Mouse (Mus musculus) hindbrain, embryonic 13.5 days (tissue): ENCODE measurements around the gene Syne3. TPM values are rescaled to one million over a fixed set of nuclear protein-coding genes. Genes with fewer than 3 reads are reported as not detected.
A peak's percentile ranks its signal among the peaks of the same experiment; 100 is the strongest.

ENCODE experiments used
- ATAC-seq: fragments of 200-750 bp; cut with Nextera tagmentation; 2 replicates; pipeline ENCODE4 v1.8.0; 2017; ENCODE audit warnings: moderate TSS enrichment; ENCODE audit not compliant: low FRiP score
- H3K27ac ChIP-seq: fragments of 300-500 bp; sonication (generic); 2 replicates; pipeline ENCODE4 v1.5.1; 2015; ENCODE audit warnings: inconsistent platforms, mild to moderate bottlenecking, moderate library complexity
- H3K27me3 ChIP-seq: fragments of 300-500 bp; sonication (generic); 2 replicates; pipeline ENCODE4 v1.6.1; 2015; ENCODE audit warnings: mild to moderate bottlenecking, inconsistent platforms
- H3K36me3 ChIP-seq: fragments of 300-500 bp; sonication (generic); 2 replicates; pipeline ENCODE4 v1.6.1; 2015; ENCODE audit warnings: mild to moderate bottlenecking, inconsistent platforms
- H3K4me1 ChIP-seq: fragments of 300-500 bp; sonication (generic); replicated peaks from 2 replicates; pipeline ENCODE4 v1.6.1; 2015; ENCODE audit warnings: inconsistent platforms
- H3K4me2 ChIP-seq: fragments of 300-500 bp; sonication (generic); 2 replicates; pipeline ENCODE4 v1.6.1; 2015; ENCODE audit warnings: inconsistent platforms, mild to moderate bottlenecking, moderate library complexity
- H3K4me3 ChIP-seq: fragments of 300-500 bp; sonication (generic); 2 replicates; pipeline ENCODE4 v1.5.1; 2015; ENCODE audit warnings: mild to moderate bottlenecking, inconsistent platforms
- H3K9ac ChIP-seq: fragments of 300-500 bp; sonication (generic); 2 replicates; pipeline ENCODE4 v1.6.1; 2015; ENCODE audit warnings: mild to moderate bottlenecking, inconsistent platforms
- H3K9me3 ChIP-seq: fragments of 300-500 bp; sonication (generic); 2 replicates; pipeline ENCODE4 v1.6.1; 2016; ENCODE audit warnings: inconsistent platforms
- WGBS: fragments of 180-500 bp; shearing (Covaris S2); methylation state at CpG from one replicate; pipeline ENCODE4 v1.1.7; 2015; 5-methylcytosine and 5-hydroxymethylcytosine counted together
- polyA plus RNA-seq: library from polyadenylated mRNA; unstranded; fragments of >200 nt; fragmentation: Nextera tagmentation; extraction: Ambion mirVana; gene quantifications from 2 replicates; pipeline ENCODE4 v1.2.1, GENCODE M21; 2015

Syne3 gene
- polyA plus RNA-seq, 1 experiment from 2014 or later, result 0.31 TPM

DNA sequence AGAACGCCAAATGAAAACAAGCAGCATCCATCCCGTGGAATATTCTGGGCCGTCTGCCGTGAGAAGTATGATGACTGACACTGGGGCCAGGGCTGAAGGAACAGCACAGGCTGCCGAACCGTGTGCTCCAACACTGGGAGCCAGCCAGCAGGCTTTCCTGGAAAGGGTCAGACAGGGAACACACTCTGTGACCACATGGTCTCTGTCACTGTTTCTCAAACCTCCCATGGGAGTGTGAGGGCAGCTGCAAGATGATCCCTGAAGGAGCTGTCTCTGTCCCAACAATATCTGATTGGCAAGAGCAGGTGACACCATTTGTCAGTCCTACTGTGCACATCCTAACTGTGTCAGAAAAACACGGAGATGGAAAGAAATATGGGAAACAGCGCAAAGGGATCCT is 16.8 kb downstream of the Syne3 start:
- Histone ChIP-seq H3K4me1 (peaks cover 5% of the 10 kb centered on the region; the same call in 1 of the 2 replicates), H3K27me3 (peaks cover 6% of the 10 kb centered on the region; the same call in 1 of the 2 replicates), H3K4me2 (no peak overlapping the region), H3K4me3 (no peak overlapping the region), H3K9ac (no peak overlapping the region), H3K27ac (no peak overlapping the region), H3K36me3 (no peaks in the 10 kb centered on the region), H3K9me3 (no peaks in the 10 kb centered on the region)
- 80% methylated on average over 8 of the region's 8 CpGs for WGBS
- ATAC-seq, result no peak

DNA sequence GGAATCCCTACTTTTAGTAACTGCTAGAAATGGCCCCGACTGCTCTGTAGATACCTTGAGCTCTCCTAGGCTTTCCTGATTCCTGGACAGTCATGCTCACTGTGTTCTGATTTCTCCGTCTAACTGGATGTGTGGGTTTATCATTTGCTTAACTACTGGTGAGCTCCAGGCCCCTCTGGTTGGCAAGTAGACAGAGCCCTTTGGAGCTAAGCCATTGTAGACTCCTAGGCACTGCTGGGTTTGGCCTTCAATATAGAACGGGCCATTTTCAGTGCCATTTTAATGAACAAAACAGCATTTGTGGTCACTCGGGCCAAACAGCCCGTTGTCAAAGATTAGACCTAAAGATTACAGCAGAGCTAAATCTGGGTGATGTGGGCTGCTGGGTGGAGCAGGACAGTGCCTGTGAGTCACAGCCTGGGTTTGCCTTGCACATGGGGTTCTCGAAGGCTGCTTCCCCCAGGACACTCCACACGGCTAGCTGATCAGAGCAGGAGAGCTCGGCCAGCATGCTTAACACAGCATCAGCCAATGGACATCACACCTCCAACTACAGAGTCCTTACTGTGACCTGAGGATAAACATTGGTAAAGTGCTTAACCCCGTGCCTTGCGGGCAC is 17.4 kb downstream of the Syne3 start:
- H3K4me2 ChIP-seq, result no peak overlapping the region
- ATAC-seq, result no peak
- WGBS, result 91% methylated on average over 10 of the region's 10 CpGs

DNA sequence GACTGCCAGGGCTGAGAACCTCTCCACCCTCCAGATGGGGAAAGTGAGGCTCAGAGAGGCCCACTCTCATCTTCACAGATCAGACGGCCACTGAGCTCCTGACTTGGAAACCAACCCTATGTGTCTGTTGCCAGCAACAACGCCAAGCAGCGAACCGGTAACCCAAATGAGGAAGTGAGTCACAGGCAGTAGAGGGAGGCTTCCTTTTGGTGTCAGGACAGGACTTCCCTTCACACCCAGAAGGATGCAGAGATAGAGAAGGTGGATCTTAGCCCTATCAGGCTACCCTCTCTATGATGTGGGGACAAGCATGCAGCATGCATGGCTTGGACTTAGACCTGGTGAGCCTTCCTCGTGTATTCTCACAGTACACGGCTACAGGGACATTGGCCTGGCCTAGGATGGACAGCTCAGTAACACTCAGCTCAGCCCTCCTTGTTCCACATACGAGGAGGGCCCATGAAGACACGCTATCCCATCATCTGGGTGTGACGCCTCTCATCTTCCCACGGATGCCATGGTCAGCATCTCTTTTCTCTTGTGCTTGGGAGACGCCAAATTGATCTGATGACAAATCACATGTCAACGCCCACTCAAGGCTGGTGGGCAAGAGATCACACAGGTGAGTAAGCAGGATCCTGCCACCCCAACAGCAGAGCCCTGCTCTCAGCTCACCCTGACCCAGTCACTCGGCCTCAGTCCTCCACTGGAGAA is 18.7 kb downstream of the Syne3 start:
- H3K4me3 ChIP-seq, result no peak overlapping the region
- H3K4me2 ChIP-seq, result no peak overlapping the region
- no peaks in the 10 kb centered on the region for H3K9me3 ChIP-seq
- peaks cover 6% of the 10 kb centered on the region; the same call in 1 of the 2 replicates for H3K27me3 ChIP-seq
- peaks cover 8% of the 10 kb centered on the region; the same call in 1 of the 2 replicates for H3K4me1 ChIP-seq
- no peak for ATAC-seq
- no peak overlapping the region for H3K27ac ChIP-seq
- no peaks in the 10 kb centered on the region for H3K36me3 ChIP-seq
- H3K9ac ChIP-seq, result no peak overlapping the region
- WGBS, result 87% methylated on average over 13 of the region's 13 CpGs

More for the DNA sequence above, 17.4 kb downstream of the Syne3 start:
- Histone ChIP-seq H3K9ac (no peak overlapping the region), H3K9me3 (no peaks in the 10 kb centered on the region), H3K27me3 (peaks cover 6% of the 10 kb centered on the region; the same call in 1 of the 2 replicates), H3K4me1 (peaks cover 8% of the 10 kb centered on the region; the same call in 1 of the 2 replicates), H3K27ac (no peak overlapping the region), H3K4me3 (no peak overlapping the region), H3K36me3 (no peaks in the 10 kb centered on the region)

DNA sequence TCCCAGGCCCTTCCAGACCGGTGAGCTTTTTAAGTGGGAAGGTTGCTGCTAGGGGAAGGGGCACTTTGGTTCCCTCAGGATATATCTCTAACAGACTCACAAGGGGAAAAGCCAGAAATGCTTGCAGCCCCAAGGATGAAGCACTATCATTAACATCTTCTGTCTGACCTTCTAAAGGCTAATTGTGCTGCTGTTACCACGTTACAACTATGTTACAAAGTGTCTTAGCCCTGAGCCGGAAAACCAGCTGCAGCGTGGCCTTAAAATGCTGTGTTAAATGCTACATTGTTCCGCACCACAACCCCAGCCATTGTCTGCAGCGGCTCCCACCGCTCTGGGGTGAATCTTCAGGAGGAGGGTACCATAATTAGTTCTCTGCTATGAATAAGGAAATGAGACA is 21.7 kb downstream of the Syne3 start:
- no peak for ATAC-seq
- no peaks in the 10 kb centered on the region for H3K9me3 ChIP-seq
- peaks cover 13% of the 10 kb centered on the region; the same call in 1 of the 2 replicates for H3K4me1 ChIP-seq
- no peak overlapping the region; the same call in 1 of the 2 replicates for H3K9ac ChIP-seq
- H3K27ac ChIP-seq, result no peak overlapping the region
- 28% methylated on average over 7 of the region's 7 CpGs for whole genome bisulfite sequencing
- H3K36me3 ChIP-seq, result no peaks in the 10 kb centered on the region
- H3K27me3 ChIP-seq, result no peaks in the 10 kb centered on the region
- no peak overlapping the region for H3K4me3 ChIP-seq
- no peak overlapping the region for H3K4me2 ChIP-seq

DNA sequence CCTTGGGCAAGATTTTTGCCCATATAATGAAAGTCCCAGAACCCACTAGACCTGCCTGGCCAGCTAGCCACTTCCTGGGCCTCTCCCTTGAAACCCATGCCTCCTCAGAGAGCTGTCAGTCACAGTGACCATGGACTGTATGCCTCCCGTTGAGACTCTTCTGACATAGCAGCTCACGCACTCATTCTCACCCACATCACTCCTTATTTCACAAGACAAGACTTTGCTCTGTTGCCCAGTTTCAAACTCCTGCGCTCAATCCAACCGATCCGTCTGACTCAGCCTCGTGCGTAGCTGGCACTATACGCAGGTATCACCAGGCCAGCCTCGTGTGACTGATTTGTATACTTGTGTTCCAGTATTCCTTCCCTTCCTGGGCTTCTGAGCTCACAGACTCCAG is 22.8 kb downstream of the Syne3 start:
- Histone ChIP-seq H3K9ac (no peak overlapping the region), H3K4me3 (no peak overlapping the region), H3K27me3 (no peaks in the 10 kb centered on the region), H3K4me2 (no peak overlapping the region), H3K27ac (no peak overlapping the region), H3K36me3 (no peaks in the 10 kb centered on the region), H3K4me1 (peaks cover 13% of the 10 kb centered on the region; the same call in 1 of the 2 replicates), H3K9me3 (no peaks in the 10 kb centered on the region)
- 91% methylated on average over 9 of the region's 9 CpGs for WGBS
- ATAC-seq, result no peak

DNA sequence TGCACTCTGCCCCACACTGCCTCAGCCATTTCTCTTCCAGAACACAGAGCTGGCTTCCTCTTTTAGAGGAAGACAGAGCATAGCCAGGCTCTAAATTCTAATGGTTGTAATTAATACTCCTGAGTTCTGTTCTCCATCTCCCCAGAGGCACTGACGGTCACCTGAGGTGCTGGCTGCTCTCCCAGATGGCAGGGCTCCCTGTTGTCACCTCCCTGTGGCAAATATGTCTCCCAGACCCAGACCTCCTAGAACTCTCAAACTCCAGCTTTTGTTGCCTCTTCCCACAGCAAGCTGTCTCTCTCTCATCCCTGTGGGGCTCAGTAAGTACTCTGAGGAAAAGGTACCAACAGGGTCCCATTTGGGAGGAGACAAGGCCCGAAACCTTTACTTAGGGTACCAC is 23.6 kb downstream of the Syne3 start:
- Histone ChIP-seq H3K27ac (no peak overlapping the region), H3K4me2 (no peak overlapping the region), H3K4me1 (peaks cover 13% of the 10 kb centered on the region; the same call in 1 of the 2 replicates), H3K4me3 (no peak overlapping the region), H3K36me3 (no peaks in the 10 kb centered on the region), H3K9me3 (no peaks in the 10 kb centered on the region), H3K9ac (no peak overlapping the region), H3K27me3 (no peaks in the 10 kb centered on the region)
- no peak for ATAC-seq
- 88% methylated on average over 2 of the region's 2 CpGs for WGBS

DNA sequence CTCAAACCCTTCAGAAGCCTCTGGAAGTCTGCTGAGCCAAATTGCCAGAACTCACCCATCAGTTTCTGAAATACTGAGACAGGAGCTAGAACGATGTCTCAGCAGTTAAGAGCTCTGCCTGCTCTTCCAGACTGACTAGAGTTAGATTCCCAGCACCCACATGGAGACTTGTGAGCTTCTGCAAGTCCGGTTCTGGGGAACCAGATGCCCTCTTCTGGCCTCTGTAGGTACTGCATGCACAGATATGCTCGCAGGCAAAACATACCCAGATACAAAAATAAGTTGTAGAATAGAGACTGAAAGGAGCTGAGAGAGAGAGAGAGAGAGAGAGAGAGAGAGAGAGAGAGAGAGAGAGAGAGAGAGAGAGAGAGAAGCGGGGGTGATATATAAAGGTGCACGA is 24.5 kb downstream of the Syne3 start:
- Histone ChIP-seq H3K9ac (no peak overlapping the region), H3K4me2 (no peak overlapping the region), H3K4me3 (no peak overlapping the region), H3K9me3 (no peaks in the 10 kb centered on the region), H3K4me1 (peaks cover 13% of the 10 kb centered on the region; the same call in 1 of the 2 replicates), H3K27ac (no peak overlapping the region), H3K27me3 (no peaks in the 10 kb centered on the region), H3K36me3 (no peaks in the 10 kb centered on the region)
- WGBS, result 81% methylated on average over 5 of the region's 5 CpGs
- ATAC-seq, result no peak

DNA sequence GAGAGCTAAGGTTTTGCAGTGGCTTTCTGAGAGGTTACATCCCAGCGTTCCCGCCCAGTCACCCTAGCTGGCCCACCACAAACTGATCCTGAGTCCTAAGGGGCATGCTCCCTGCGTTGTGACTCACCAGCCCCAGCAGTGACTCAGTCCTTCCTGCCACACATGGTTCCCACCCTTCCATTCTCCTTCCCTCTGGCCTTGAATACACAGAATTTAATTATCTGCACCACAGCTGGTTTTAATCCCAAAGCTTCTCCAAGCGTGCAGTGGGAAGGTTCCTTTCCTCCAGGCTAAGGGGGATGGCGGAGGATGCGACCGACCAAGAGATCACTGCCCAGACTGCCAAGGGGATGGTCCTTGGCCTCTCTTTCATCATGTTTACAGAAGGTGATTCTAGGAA is 26.1 kb downstream of the Syne3 start:
- WGBS, result 62% methylated on average over 7 of the region's 7 CpGs
- no peak for ATAC-seq
- Histone ChIP-seq H3K27me3 (no peaks in the 10 kb centered on the region), H3K4me2 (no peak overlapping the region), H3K9ac (no peak overlapping the region), H3K27ac (no peak overlapping the region), H3K4me3 (no peak overlapping the region), H3K9me3 (no peaks in the 10 kb centered on the region), H3K4me1 (peaks cover 18% of the 10 kb centered on the region), H3K36me3 (no peaks in the 10 kb centered on the region)

DNA sequence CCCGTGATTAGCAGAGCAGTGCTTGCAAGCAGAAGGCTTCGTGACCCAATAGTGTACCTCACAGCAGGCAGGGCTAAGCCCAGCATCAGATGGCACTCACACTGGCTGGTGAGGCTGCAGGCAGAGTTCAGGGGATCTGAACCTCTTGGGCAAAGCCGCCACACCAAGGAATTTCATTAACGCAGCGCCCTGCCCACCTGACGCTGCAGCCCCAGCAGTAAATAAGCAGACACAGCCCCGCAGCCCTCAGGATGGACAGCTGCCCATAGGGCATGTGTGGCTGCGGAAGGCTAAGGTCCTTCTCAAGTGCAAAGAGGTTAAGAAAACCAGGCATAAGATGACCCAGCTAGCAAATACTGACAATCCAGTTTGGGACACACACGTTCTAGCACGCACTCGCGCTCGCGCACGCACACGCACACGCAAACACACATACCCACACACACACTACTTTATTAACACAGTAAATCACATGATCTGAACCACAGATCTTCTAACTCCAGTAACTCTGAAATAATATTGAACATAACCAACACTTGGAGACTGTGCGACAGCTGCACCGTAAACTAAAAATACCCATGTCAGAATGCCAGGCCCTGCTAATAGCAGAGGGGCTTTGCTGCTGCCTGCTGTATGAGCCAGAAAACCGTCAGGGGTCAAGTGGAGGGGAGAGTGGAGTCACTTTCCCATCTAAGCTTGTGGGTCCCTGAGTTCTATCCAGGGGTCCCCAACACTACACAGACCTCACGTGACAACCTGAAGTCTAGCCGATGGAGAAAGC is 30.5 kb downstream of the Syne3 start:
- no peaks in the 10 kb centered on the region for H3K9me3 ChIP-seq
- H3K36me3 ChIP-seq, result no peaks in the 10 kb centered on the region
- WGBS, result 68% methylated on average over 22 of the region's 22 CpGs
- no peak overlapping the region for H3K27ac ChIP-seq
- H3K4me1 ChIP-seq, result peaks cover 12% of the 10 kb centered on the region
- no peak for ATAC-seq
- H3K4me2 ChIP-seq, result no peak overlapping the region
- H3K4me3 ChIP-seq, result no peak overlapping the region
- no peak overlapping the region for H3K9ac ChIP-seq
- H3K27me3 ChIP-seq, result no peaks in the 10 kb centered on the region

DNA sequence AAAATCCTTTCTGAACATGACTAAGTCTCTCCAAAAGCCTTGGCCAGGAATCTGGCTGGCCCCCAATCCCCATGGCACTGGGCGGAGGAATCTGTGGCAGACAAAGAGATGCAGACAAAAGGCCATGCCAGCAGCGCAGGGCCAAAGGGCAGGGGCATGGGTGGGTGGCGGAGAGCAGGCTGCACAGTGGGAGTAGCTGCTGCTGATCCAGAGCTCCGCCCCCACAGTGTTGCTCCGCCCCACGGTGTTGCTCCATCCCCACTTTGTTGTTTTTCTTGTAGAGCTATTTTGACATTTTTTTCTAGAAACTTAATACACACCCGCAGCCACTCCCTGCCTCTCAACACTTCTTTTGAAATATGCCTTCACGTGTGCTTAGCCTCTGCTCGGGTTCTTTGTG is 31.2 kb downstream of the Syne3 start:
- no peak overlapping the region for H3K4me3 ChIP-seq
- no peak overlapping the region for H3K9ac ChIP-seq
- peaks cover 12% of the 10 kb centered on the region for H3K4me1 ChIP-seq
- H3K27ac ChIP-seq, result no peak overlapping the region
- no peaks in the 10 kb centered on the region for H3K27me3 ChIP-seq
- H3K4me2 ChIP-seq, result no peak overlapping the region
- 5% methylated on average over 9 of the region's 9 CpGs for WGBS
- ATAC-seq, result no peak
- no peaks in the 10 kb centered on the region for H3K9me3 ChIP-seq
- no peaks in the 10 kb centered on the region for H3K36me3 ChIP-seq

DNA sequence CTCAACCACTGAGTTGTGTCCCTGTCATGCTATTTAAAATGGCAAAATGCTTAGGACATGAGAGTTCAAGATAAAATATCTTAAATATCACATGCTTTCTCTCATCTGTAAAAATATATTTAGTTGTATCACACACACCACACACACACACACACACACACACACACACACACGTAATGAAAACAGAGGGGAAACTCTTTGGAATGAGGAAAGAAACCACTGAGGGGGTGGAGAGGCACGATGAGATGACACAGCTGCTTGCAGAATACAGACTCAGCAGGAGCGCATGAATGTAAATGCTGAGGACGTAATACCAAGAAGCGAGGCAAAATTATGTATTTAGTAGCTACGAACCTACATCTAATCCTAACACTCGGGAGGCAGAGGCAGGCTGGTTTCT is 32.7 kb downstream of the Syne3 start:
- H3K4me1 ChIP-seq, result peaks cover 7% of the 10 kb centered on the region
- H3K27me3 ChIP-seq, result no peaks in the 10 kb centered on the region
- no peak overlapping the region for H3K27ac ChIP-seq
- no peak overlapping the region for H3K4me2 ChIP-seq
- no peak for ATAC-seq
- no peaks in the 10 kb centered on the region for H3K9me3 ChIP-seq
- WGBS, result 91% methylated on average over 7 of the region's 7 CpGs
- no peak overlapping the region for H3K9ac ChIP-seq
- H3K36me3 ChIP-seq, result no peaks in the 10 kb centered on the region
- H3K4me3 ChIP-seq, result no peak overlapping the region

DNA sequence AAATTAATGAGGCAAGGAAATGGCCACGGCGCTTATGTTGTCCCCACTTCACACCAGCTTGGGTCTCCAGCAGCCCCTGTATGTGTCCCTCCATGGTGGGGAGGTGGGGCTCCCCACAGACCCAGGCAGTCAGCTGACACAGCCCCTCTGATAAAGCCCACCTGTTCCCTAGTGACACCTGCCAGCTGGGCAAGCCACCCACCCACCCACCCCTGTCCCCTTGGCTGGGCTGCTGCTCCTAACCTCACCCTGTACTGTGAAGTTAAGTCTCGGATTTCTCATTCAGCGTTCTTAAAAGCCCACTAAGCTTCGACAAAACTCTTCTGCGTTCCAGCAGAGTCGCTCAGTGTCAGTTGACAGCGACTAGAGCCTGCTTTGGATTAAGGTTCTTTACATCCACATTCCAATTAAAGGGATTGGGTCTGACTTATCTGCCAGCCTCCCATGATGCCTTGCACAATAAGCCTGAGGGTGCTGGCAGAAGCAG is 33.2 kb downstream of the Syne3 start:
- no peaks in the 10 kb centered on the region for H3K36me3 ChIP-seq
- no peaks in the 10 kb centered on the region for H3K9me3 ChIP-seq
- ATAC-seq, result peak; percentile 28; the same call in 1 of the 2 replicates
- H3K9ac ChIP-seq, result no peak overlapping the region
- no peak overlapping the region for H3K4me3 ChIP-seq
- WGBS, result 68% methylated on average over 8 of the region's 8 CpGs
- H3K4me1 ChIP-seq, result peaks cover 7% of the 10 kb centered on the region
- H3K4me2 ChIP-seq, result no peak overlapping the region
- no peaks in the 10 kb centered on the region for H3K27me3 ChIP-seq
- H3K27ac ChIP-seq, result no peak overlapping the region
